Mouse (Mus musculus) WW6 (cell line): ENCODE measurements around the gene Prr36.

Experiments used
- DNase-seq: peaks from one replicate; pipeline ENCODE4 v3.0.0-alpha.2; 2013; ENCODE audit warnings: low read depth, low spot score

Gene Prr36

GRCm38 (mm10) chr8:4201321-4201720 is 15.9 kb downstream of the Prr36 start:
- DNase-seq: no peak

- no peak for DNase-seq
These were observed 23.7 kb downstream of the Prr36 start for GRCm38 (mm10) chr8:4193588-4193894.

- peak; percentile 81 for DNase-seq
These were observed 24.3 kb downstream of the Prr36 start for GRCm38 (mm10) chr8:4192807-4193587.

- DNase-seq: no peak
These were observed 25.0 kb downstream of the Prr36 start for GRCm38 (mm10) chr8:4192305-4192704.

GRCm38 (mm10) chr8:4189031-4189722 is 28.1 kb downstream of the Prr36 start:
- DNase-seq: no peak

GRCm38 (mm10) chr8:4188605-4189004 is 28.7 kb downstream of the Prr36 start:
- no peak for DNase-seq

- no peak for DNase-seq
These were observed 31.1 kb downstream of the Prr36 start for GRCm38 (mm10) chr8:4186151-4186550.

- no peak for DNase-seq
These were observed 33.9 kb downstream of the Prr36 start for GRCm38 (mm10) chr8:4183409-4183808.

- no peak for DNase-seq
These were observed 43.2 kb downstream of the Prr36 start for GRCm38 (mm10) chr8:4174018-4174417.

- no peak for DNase-seq
These were observed 44.8 kb downstream of the Prr36 start for GRCm38 (mm10) chr8:4172486-4172885.

GRCm38 (mm10) chr8:4167918-4168317 is 49.3 kb downstream of the Prr36 start:
- no peak for DNase-seq

- DNase-seq: no peak
These were observed 50.3 kb downstream of the Prr36 start for GRCm38 (mm10) chr8:4166881-4167525.

- peak; percentile 99 for DNase-seq
These were observed 51.2 kb downstream of the Prr36 start, which contains the start of gene Evi5l for GRCm38 (mm10) chr8:4165852-4166751. Gene Evi5l (plus strand): TSS chr8:4166567.

GRCm38 (mm10) chr8:4165176-4165851 is 51.9 kb downstream of the Prr36 start:
- no peak for DNase-seq

- DNase-seq: no peak
These were observed 54.5 kb downstream of the Prr36 start for GRCm38 (mm10) chr8:4162786-4163185.
